Mouse (Mus musculus) B cell, adult 2 months (primary cell): ENCODE measurements around the gene Supt3.

Source experiments
- DNase-seq, 2 experiments: peaks; one replicate each; pipeline ENCODE4 v3.0.0; 2022

Supt3 gene

DNA sequence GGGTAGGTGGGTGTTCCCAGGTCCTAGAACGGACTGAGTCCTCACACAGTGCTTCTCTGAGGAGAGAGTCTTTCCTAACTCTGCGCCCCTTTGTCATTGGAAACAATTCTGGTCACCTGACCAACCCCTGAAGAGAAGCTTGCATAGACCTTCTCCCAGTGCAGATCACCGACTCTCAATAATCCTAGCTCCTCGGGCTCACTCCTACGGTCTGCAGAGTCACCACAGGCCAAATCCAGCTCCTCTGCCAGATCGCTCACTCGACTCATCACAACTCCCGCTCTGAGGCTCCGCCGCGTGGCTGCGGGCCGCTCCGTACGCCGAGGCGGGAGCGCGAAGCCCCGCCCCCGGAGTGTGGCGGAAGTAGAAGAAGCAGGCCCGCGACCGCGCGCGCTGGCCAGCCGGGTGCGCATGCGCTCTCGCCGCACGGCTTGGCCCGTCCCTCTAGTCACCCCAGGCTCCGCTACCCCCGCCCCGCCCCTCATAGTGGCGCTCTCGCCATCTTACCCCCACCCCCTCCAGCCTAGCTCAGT, at the start of gene Supt3:
TSS of gene Supt3 (plus strand) at position 415 of the 533 bp plus-strand sequence.
- DNase-seq = peak; percentile 97 to 99

DNA sequence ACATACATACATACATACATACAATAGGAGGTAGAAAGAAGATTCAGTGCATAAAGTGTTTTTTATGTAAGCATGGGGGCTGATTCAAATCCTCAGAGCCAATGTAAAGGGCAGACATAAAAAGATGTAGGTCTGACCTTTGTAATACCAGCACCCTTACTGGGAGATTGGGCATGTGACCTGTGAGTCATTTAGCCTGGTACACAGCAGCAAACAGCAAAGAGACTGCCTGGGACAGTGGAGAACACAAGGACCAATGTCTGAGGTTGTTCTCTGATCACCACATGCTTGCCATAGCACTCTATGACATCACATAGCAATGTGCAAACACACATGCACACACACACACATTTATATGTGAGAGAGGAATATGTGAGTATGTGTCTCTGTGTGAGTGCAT, 49.3 kb upstream of the Supt3 start:
- DNase-seq = no peak

DNA sequence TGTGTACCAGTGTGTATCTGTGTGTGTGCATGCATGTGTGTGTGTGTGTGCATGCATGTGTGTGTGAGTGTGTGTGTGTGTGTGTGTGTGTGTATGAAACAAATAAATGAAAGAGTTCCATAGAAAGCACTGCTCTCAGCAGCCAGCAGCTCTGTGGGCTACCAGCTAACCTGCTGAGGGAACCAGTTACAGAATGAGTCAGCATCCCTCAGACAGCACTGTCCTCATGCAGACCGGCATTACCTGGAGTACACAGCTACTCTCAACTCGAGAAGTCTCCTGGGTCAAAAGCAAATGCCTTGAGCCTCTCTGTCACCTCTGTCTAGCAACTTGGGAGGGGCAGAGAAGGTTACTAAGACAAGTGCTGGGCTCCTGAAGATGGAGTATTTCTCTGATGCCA, 48.5 kb upstream of the Supt3 start:
- no peak for DNase-seq

DNA sequence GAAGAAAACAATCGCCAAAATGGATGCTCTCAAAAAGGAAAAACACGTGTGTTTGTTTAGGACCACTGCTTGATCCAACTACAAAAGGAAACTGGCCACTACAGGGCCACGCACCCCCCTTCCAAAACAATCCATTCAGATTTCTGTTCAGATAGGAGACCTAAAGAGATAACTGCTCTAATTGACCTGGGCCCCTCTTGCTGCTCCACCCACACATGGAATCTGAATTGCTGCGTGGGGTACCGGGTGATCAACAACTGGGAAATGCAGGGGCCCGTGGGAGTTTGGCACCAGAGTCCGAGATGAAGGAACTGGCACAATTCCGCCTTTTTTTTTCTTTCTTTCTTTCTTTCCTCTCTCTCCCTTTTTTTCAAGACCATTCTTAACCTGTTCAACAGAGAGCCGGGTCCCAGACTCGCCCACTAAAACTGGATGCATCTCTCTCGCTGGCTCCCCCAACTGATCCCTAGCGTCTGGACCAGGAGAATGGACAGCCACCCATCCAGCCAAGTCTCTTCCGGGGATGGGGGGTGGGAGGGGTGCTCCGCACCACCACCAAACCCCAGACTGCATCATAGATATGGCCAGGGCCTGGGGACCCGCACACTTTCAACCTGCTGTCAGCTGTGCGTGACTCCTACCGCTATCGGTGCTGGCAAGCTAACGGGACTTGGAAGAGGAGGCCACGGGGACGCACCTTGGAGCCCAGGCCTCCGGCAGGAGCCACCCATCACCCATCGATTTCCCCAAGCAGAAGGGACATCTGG, 43.2 kb upstream of the Supt3 start:
- DNase-seq = peak in 1 of 2 experiments; percentile 19

DNA sequence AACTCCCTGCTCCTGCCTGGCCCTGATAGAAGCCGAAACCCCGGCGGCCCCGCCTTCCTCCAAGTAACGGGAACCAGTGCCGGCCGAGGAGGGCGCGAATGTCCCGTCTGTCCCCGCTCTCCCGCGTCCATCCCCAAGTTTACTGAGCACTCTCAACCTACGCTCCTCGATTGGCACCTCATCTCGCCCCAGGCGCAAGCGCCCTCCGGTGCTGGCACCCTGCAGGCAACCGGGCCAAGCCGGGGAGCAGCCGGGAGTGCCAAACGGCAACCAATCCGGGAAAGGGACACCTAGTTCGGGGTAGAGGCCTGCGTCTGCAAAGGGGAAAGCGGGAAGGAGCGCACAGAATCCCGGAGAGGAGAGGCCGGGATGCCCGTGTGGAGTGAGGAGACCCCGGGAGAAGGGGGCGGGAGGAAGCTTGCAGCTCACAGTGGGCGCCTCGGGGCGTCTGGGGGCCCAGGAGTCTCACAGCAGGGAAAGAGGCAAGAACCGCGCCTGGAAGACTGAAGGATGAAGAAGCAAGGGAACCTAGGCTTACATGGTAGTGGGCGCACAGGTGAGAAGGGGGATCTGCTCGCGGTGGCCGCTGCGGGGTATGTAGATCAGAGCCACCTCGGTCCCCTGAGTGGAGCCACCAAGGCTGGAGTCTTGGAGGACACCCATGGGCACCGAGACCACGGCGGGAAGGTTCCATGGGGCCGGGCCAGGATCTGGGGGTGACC, 42.3 kb upstream of the Supt3 start:
- peak; percentile 34 to 48 for DNase-seq

DNA sequence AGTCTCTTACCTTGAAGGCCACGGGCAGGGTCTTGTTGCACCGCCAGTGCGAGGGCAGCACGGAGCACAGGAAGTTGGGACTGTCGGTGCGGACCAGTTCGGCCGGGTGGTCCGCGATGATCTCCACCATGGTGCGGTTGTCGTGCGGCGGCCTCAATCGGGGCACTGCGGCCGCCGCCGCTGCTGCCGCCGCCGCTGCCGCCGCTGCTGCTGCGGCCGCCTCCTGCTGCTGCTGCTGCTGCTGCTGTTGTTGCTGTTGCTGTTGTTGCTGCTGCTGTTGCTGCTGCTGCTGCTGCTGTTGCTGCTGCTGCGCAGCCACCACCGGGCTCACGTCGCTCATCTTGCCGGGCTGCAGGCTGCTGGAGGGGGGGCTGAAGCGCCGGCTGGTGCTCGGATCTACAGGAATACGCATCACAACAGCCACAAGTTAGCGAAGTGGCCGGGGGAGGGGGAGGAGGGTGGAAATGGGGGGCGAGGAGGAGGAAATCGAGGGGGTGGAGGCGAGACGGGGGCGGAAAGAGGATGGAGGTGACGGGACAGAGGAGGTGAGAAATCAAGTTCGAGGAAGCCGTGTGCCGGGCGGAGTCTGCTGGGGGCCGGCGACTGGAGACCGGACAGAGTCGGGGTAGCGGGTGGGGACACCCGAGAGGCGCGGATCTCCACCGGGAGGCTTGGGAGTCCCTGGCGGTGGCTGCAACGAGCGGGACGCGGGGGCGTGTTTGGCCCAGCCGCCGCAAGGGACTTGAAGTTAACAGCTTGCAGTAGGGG, 41.5 kb upstream of the Supt3 start:
- DNase-seq = peak; percentile 48 to 62

DNA sequence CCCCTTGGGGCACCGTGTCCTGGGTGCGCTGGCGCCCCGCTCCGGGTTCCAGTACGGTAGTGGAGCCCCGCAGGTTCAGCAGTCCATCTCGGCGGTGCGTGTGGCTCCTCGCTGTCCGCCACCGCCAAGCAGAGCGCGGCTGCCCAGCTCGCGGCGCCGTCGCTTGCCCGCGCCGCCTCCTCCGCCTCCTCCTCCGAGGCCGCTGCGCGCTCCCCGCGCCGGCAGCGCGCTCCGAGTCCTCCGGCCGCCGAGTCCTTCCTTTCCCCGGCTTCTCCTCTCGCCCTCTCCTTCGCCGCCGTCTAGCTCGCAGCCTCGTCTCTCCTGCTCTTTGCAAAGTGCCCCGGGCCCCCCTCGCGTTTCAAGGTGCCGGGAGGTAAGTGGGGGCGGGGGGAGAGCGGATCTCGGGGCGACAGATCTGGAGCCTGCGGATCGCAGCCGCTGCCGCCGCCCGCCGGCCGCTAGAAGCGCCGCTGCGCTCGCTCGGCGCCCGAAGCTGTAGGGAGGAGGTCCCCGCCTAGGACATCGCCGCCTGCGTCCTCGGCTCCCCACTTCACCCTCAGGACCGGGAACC, 40.9 kb upstream of the Supt3 start:
- peak; percentile 59 to 69 for DNase-seq

DNA sequence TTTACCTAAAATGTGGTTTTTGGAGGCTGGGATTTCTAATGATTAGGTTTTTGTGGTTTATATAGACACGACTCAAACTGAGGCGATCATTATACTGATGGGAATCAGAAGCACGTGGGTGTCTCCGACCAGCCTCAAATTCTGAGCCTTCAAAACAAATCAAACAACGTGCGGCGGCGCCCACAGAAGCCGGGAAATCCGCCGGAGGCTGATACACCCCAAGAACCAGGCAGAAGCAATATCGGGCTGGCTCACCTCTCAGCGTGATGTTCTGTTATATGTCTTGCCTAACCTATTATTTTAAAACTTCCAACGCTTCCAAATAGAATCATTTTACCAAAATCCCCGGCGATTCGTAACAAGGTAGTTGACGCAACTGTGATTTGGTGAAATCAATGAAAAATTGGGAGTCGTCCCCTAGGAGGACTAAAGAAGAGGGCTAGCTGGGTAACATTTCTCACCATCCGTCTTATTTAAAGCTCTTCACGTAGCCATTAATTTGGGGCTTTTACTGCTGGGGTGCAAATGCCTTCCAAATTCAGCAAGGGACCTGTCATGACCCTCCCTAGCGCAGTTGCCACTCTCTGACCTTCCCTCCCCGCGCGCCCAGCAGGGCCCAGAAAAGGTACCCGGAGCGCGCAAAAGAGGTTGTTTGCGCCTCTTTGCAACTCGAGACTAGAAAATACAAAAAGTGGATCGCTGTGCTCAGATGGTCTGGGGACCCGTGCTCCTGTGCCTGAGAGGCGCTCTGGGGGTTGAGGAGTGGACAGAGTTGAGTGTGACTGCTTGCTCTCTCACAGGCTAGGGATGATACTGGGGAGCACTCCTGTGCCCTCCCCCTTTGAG, 39.5 kb upstream of the Supt3 start:
- DNase-seq = peak; percentile 17 to 29

DNA sequence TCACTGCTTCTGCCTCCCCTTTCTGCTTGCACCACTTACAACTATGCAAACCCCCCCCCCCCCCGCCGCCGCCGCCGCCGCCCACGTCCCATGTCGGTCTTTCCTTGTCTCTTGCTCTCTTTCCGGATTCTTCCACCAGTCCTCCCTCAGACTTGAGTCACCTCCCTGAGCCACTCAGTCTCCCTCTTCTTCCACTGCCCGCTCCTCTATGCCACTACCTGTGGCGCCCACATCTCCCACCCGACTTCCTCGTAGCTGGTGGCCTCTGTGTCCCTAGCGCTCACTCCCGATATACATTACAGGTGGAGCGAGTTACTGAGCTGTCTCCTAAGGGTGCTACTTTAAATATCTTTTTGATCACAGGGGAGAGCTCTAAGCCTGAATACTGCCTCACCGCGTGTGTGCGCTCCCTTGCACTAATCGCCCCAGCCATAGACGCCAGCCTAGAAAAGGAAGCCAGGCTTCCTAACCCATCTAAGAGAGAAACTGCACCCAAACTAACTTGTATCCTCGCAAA, 38.8 kb upstream of the Supt3 start:
- peak in 1 of 2 experiments; percentile 14 for DNase-seq

DNA sequence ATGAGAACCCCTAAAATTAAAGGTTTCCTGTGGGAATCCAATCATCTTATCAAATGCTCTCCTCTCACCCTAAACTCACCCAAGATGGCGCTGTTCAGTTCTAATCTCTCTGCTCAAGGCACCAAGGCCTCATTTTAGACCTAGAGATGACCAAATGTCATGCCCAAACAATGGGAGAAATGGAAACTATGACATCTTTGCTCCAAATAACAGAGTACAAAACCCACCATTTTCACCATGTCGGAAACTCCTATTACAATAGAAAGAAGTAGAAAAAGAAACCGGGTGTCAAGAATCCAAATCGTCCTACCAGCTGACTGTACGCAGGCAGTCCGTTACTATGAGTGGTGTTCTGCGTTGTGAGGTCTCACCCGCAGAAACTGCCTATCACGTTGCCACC, 34.7 kb upstream of the Supt3 start:
- DNase-seq = no peak

DNA sequence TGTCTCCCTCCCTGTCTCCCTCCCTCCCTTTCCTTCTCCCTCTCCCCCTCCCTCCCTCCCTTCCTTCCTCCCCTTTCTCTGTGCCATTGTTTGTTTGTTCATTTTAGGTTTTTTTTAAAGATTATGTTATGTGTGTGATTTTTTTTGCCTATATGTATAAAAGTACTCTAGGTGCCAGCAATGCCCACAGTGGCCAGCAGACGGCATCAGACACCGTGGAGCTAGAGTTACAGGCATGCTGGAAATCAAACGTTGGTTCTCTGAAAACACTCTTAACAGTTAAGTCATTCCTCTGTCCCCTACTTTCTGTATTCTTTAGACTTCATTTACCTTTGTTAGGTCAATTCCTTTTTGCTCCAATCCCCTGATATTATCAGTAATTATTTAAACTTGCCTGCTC, 33.2 kb upstream of the Supt3 start:
- DNase-seq = no peak

DNA sequence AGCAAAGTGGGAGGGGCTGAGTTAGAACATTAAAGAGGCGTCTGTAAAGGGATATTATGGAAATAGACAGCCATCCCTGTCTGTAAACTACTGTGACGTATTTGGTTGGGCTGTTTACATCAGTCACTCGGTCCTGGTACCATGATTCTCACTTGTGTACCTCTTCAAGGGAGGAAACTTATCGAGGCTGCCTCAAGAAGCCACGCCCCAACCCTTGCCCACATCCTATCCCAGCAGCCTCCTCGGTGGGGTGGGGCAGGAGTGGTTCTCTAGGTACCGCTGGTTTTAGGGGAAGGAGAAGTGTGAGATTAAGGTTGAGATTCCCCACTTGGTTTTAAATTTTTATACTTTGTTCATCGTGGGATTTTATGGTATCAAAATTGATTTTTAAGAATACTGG, 31.6 kb upstream of the Supt3 start:
- no peak for DNase-seq

DNA sequence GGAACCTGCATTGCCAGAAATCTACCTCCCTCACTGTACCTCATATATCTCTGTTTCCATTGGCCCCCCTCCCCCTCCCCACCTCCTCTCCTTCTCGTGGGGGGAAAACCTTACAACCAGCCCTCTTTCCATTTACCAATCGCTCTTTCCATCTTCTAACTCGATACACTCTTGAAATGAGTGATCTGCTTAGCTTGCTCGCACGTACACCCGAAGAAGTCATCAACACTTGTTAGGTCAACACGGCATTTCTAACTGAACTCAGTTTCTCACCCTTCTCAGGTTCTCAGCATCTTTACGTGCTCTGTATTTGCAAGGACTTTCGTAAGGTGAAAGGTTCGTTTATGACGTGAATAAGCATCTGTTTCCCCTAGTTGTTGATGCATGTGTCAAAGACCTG, 10.6 kb upstream of the Supt3 start:
- no peak for DNase-seq

DNA sequence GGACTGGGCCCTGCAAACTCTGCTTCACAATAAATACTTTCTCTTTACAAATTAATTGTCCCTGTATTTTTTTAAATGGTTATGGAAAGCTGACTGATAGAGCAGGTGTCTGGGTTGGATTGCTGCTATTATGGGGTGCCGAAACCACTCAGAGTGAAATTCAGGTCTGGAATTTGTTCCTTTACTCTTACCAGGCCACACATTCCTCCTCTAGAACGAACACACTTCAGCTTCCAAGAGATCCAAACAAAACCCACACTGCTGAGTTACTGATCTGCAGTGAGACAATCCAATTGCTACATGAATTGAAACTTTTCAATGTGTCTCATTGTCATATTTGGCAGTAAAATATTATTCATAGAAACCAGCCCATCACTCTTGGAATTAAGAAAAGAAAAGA, 10.0 kb upstream of the Supt3 start:
- no peak for DNase-seq

DNA sequence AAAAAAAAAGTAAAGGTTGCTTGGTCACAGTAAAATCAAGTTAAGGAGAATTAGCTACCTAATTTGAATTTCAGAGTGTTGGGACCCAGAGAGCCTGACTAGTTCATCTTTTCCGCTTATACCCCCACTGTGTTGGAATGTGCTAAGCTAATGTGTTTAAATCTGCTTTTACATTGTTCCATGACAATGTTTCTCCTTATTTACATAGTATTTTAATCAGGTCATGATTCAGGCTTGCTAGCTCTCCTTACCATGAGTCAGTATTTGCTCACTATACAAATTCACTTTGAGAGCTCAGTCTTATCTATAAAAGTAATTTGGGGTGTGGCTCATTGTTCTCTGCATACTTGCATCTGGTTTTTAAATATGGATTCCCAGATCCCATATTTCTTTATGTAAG, 9.6 kb upstream of the Supt3 start:
- no peak for DNase-seq

DNA sequence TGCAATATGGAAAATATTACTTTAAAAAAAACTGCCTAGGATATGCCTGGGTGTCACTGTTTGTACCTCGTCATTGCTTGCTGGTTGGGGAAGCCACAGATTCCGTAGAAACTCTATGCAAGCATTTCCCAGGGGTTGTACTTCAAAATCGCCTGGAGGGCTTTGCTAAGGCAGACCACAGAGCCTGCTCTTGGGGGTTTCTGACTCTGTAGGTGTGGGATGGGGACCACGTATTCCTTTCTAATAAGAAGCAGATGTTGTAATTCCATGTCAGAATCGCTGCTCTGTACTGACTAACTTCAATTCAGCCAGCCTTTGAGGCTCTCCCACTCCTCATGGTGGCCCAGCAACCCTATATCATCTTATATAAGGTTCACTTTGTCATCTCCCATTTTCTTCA, 8.4 kb upstream of the Supt3 start:
- no peak for DNase-seq

DNA sequence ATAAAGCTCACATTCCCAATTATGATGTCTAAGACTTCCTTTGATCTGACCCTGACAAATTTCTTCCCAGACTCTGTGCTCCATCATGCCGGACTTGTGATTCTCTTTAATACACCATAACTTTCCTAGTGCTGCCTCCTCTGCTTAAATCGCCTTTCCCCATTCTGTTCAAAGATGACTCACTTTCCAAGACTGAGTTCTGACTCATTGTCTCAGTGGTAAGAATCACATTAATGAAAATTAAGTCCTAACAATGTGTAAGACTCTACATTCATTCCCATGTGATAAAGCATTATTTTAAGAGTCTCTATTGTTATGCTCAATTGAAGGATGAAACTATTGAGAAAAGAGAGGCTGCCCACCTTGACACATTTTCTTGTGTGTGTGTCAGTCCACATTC, 6.1 kb upstream of the Supt3 start:
- DNase-seq = no peak

DNA sequence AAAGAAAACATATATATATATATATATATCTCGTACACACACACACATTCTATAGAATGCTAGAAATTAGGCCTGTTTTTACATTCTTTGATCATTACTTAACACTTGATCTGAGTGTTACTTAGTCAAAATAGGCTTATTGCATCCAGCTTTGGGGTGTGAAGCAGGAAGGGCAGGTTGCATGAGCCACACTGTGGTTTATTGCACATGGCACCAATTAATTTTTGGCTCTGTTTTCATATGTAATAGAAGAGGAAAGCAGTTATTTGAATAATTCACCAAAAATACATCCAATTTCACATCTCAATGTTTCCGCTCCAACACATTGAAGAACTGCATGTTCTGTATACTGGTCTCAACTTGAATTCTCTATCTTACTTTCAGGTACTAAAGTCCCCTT, 4.4 kb upstream of the Supt3 start:
- no peak for DNase-seq

DNA sequence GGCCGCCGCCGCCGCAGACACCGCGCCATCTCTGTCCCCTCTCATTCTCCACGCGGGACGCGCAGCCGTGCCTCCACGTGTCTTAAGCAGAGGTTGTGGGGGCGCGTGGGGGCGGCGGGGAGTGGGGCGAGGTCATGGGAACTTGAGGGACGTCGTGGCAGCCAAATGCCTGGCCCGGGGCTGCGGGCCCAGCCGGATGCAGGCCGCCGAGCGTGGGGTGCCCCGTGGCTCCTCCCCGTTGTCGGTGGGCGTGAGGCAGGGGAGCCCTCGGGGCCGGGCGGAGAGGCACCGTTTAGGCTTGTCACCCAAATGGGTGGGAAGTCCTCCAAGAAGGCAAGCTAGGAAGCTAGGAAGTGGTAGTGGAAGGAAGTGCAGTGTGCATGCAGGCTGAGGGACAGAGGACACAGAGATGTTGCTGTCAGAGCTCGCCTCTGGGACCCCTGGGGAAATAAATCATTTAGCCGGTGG, 419 bp downstream of the Supt3 start:
- DNase-seq = peak; percentile 71 to 76

DNA sequence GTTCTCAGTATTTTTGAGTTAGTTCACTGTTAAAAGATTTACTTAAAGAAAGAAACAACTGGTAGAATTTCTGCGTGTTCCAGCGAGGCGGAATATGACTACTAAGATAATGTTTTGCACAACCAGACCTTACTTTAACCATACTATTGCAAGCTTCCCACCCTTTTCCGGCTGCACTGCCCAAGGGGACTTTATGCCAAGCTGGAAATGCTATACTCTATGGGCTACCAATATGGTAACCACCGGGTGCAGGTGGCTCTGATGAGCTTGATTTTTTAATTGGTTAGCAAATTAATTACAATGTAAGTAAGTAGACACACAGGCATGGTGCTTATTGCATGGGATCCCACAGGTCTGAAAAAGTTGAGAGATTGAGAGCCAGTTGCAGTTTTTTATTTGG, 1.2 kb downstream of the Supt3 start:
- DNase-seq = no peak

DNA sequence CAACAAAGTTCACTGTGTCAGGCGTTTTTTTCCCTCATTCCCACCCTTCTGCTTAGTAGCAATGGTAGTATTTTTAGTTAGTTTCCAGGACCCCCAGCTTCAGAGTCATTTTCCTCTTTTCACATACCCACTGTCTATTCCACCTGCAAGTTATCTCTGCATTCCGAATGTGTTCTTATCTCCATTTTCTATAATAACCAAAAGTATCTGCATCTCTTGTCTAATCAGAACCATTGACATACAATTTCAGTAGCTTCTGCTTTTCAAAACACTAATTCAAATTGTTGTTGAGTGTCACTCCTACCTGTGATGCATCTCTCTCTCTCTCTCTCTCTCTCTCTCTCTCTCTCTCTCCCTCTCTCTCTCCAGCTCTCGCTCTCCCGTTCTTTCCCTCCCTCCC, 3.4 kb downstream of the Supt3 start:
- DNase-seq = no peak

DNA sequence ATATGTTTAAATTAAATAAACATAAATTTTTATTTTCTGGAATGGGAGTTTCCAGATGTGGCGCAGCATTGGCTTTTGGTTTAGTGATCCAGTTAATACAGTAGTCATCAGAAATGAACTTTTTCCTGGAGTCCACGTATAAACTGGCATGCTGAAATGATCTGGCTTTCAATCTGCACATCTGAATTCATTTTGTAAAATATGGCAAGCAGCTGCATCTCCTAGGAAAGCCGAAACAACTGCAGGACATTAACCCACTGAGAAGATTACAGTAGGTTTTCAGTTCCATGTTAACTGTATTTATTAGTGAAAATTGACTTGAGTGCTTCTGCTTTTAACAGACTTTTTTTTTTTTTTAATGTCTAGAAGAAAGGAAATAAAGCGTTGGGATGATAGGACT, 5.4 kb downstream of the Supt3 start:
- DNase-seq = no peak
